Mouse (Mus musculus): ENCODE data around the gene Faim2. TPM values are rescaled to one million over a fixed set of nuclear protein-coding genes. Genes with fewer than 3 reads are reported as not detected.

Gene Faim2
- polyA plus RNA-seq, 1 experiment = 161 TPM

DNA sequence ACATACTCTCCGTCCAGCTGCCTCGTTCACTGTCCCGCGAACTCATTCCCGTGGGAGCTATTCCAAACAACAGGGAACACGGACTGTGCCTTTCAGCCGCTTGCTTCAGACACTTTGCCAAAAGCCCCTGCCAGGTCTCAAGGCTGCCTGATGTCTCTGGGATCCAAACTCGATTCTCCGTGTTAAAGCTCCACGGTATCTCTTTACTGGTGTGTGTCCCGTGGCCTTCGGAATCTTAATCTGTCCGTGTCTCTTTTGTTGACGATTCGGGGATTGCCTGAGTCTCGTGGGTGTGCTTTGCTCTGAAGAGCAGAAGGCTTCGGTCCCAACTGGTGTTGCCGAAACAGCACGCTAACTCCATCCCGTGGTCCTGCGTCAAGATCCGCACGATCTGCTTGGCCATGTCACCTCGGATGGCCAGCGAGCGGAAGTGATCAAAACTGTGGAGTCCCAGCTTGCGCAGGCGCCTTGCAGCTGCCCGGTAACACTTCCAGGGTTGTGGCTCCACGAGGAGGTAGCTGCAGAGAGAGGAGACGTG lies 57.7 kb downstream of the Faim2 start:
- DNase-seq (ENCODE audit: extremely low spot score in 1 of 2, low spot score in 1 of 2) = no peak

DNA sequence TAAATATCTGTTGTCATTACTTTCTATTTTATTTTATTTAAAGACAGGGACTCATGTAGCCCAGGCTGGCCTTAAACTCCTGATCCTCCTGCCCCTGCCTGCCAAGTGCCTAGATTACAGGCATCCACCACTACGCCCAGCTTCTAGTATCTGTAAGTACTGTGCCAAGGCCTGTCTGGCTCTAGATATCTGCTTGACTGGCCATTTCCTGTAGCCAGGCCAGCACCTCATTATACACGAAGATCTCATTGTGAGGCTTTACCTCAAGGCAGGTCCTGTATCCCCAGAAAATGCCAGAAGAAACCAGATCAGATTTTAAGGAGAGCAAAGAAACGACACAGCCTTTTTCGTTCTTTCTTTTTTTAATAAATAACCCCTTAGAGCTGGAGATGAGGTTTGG lies 58.2 kb downstream of the Faim2 start:
- DNase-seq (ENCODE audit: extremely low spot score in 1 of 2, low spot score in 1 of 2) = no peak

DNA sequence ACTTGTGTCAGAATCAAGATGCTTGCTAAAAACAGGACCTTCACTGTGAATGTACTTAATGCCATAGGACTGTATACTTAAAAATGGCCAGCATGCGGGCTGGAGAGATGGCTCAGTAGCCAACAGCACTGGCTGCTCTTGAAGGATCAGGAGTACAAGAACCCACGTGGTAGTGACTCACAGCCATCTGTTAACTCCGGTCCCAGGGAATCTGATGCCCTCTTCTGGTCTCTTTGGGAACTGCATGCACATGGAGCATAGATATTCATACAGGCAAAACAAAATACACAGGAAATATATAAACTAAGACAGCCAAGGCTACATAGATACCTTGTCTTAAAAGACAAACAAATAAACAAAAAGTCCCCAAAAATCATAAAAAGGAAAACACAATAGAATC lies 58.9 kb downstream of the Faim2 start:
- peak; percentile 63 to 87 for DNase-seq (ENCODE audit: extremely low spot score in 1 of 2, low spot score in 1 of 2)

DNA sequence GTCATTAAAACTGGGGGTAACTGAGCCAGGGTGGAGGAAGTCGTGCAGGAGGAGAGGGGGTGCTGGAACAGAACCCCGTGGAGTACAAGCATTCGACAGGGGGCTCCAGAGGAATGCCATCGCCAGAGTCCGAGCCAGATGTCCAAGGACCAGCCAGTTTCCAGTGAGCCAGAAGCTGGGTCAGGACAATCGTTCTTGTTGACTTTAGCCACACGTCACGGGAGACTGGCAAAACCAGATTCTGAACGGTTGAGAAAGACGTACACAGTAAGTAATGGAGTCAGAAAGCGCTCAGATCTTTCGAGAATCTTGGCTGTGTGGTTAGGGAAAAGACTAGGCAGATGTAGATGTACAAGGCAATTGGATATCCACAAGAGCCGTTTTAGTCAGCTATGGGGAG lies 64.8 kb downstream of the Faim2 start:
- no peak for DNase-seq (ENCODE audit: extremely low spot score in 1 of 2, low spot score in 1 of 2)

DNA sequence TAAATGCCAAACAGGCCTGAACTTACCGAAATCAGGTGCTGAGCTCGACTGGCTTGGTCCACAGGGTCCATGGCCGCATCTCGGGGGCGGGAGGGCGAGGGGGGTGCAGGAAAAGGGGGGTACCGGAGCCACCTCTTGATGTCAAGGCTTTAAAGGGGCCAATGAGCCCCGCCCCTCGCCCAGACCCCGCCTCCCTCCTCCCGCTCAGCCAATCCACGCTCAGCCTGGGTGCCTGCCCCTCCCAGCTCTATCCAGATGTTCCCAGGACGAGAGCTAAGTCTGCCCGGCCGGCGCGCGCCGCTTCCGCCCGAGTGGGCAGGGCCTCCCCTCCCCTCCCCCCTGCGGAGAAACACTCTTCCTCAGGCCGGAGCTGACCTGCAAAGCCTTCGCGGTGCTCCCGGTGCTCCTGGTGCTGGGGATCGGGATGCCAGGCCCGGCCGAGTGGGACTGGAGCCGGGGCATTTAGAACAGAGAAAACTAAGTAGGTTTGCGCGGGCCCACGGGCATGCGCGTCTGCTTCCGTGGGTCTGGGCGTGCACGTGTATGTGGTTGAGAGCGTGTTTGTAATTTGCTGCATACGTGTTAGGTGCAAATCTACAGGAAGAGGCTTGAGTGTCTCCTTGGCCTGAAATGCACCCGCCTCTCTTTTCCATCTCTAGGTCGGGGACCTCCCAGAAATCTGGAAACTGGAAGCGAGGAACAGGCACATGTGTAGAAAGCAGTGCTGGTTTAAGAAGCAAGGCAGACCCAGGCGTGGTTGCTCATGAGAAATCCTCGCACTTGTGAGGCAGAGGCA lies 70.2 kb downstream of the Faim2 start, which contains the start of gene Nckap5l:
TSS of gene Nckap5l (minus strand) at position 143 of the 796 bp plus-strand sequence.
- peak; percentile 75 to 92 for DNase-seq (ENCODE audit: extremely low spot score in 1 of 2, low spot score in 1 of 2)

DNA sequence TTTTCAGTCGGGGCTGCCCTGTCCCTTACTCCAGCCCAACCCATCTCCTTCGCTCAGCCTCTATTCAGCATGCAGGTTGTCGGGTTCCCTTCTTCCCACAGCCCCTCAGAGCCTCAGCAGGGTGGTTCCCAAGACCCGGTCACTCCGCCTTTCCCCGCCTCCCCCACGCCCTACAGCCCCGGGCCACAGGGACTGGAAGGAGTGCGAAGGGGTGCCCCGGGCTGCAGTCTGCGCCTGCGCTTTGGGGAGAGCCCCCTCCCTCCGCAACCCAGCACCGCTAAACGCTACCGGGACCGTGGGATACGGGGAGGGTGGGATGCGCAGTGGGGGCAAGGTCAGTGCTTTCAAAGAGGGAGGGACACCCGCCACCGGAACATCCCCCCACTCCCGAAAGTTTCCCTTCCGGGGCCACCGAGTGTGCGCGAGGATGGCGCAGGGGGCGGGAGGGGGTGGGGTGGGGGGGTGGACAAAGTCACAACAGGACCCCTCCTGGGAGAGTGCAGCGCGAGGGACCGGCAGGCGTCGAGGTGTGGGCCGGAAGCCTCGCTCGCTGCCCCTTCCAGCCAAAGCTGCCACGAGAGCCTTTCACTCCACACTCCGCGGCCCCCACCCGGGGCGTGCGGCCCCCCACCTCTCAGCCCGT lies 70.9 kb downstream of the Faim2 start:
- DNase-seq (ENCODE audit: extremely low spot score in 1 of 2, low spot score in 1 of 2) = peak in 1 of 2 experiments; percentile 46

DNA sequence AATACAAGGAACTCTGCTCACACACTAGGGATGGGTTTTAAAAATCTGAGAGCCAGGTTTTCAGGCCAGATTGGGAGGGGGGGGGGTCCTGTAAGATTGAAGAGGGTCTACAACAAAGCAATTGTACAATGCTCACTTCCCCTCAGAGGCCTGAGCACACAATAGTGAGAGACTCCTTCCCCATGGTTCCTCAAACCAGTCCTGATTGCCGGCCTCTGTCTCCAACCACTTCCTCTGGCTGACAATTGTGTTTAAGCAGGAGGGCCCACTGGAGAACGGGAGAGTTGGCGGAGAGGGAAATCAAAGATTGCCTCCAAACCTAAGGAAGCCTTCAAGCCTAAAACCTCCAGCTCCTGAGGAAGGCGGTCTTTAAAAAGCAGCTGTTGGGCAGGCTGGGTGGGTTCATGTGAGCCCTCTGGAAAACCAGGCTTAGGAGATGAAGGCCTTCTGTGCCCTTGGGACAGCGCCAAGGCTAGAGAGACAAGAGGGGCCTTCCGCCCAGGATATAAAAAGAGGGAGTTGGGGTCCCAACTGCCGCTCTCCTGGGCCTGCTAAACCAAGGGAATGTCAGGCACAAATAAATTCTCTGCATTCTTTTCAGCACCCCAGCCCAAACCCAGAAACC lies 71.5 kb downstream of the Faim2 start:
- no peak for DNase-seq (ENCODE audit: extremely low spot score in 1 of 2, low spot score in 1 of 2)

DNA sequence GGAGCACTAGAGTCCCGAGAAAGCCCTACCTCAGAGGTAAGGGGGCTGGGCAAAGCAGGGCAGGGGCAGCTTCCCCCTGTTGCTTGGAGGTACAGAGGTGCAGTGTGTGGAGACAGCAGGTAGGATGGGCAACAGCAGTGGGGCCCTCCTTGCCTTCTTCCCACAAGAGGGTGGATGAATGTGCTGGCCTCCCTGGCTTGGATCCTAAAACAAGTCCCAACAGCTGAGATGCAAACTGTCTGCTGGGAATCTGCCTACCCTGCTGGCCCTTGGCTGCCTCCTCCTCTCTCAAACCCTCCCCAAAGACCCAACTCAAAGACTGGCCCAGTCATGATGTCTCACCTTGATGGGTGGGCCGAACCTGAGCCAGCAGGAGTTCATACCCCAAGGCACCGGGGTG lies 72.5 kb downstream of the Faim2 start:
- DNase-seq (ENCODE audit: extremely low spot score in 1 of 2, low spot score in 1 of 2) = no peak

DNA sequence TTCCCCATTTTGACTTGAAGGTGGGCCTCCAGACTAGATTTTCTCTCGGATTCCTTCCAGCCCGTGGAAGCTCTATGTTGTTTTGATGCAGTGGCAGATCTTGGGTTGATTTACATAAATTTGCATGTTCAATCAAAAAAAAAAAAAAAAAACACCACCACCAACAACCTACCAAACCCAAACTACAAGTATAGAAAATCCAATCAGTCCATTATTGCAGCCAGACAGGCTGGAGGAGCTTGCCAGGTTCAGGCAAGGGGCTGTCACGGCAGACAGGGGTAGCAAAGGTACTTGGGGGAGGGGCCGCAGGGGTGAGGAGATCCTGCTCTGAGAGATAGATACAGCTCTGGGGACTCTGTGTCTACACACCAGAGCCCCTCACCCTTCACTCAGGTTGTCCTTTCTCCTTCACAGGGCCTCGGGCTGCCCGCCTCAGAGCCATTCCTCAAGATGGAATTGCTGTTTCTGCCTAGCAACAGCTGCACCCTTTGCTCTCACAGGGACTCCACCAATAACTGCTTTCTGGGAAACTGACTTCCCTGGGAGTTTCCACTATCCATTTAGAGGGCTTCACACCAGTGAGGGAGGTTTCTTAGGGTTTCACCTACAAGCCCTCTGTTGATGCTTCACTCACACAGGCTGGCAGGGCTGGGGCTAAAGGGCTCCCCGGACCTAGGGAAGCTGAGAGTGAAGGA lies 73.2 kb downstream of the Faim2 start:
- no peak for DNase-seq (ENCODE audit: extremely low spot score in 1 of 2, low spot score in 1 of 2)

DNA sequence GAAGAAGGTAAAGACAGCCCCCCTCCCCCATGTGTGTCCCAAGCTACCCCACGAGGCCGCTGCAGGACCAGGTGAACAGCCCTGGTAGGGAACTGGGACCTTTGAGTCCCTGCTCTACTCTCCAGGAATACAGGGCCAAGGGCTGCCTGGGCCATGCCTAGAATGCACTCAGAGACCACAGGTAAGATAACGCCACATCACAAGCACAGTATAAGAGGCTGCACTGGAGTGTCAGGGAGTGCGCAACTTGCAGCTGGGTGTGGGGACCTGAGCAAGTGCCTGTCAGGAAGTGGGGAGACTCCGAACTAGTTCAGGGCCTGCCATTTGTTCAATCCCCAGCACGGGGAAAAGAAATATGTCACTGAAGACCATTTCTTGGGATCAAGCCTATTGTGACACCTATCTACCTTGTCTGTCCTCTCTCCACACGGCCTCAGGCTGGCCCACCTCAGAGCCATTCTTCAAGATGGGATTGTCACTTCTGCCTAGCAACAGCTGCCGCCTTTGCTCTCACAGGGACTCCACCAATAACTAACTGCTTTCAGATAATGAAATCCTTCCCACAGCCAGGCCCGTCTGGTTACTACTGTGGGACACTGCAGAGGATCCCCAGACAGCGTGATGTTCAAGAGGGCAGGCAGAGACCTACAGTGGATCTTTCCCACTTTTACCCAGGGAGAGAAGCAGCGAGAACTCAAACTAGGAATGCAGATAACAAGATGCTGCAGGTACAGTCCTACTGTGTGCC lies 74.6 kb downstream of the Faim2 start:
- no peak for DNase-seq (ENCODE audit: extremely low spot score in 1 of 2, low spot score in 1 of 2)

DNA sequence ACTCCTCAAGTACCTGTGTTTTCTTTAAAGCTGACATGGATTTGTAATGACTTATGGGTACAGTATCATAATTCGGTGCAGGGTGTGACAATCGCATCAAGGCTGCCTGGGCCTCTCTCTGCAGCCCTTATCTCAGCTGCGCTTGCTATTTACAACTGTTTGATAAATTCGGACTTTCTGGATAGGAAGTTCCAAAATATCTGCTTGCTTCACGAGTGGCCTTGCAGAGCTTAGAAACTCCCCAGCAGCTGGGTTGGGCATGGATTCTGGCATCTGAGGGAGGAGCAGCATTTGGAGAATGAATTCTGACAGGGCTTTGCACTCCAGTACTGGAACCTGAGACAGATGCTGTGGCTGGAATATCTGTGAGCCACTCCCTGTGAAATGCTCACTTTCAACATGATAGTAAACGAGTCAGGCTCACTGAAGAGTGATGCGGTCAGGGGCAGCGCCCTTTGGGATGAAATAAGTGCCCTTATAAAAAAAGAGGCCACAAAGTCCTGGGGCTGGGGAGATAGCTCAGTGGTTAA lies 78.1 kb downstream of the Faim2 start:
- no peak for DNase-seq (ENCODE audit: extremely low spot score in 1 of 2, low spot score in 1 of 2)

DNA sequence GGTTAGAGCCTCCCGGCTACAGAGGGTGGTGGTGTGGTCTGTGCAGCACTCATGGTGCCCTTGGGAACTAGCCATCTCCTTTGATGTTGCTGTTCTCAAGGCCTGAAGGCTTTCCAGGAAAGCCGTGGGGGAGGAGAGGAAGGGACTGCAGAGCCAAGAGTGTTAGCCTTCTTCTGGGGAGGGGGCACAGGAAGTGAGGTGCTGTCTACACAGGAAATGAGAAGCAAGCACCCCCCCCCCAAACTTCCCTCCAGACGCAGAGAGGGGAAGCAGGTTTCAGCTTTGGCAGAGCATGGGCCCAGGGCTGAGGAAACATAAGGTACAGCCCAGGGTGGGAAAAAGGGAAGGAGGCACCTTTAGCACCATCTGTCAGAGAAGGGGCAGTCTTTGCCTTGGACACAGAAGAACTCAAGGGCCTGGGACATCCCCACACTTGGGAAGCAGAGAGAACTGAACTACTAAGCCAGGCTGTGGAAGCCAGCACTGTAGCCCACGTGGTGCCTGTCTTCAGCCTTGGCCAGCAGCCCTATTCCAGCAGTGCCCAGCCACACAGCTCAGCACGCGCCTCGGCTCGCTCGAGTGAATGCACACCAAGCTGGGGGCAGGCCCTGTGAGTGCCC lies 78.7 kb downstream of the Faim2 start:
- DNase-seq (ENCODE audit: extremely low spot score in 1 of 2, low spot score in 1 of 2) = peak; percentile 36 to 64

Other genes with a start within 250 kb of the Faim2 start
- 163 and 182 TPM in 2 replicates for gene Prpf40b, start 233.1 kb downstream of the Faim2 start, polyA plus RNA-seq (2012; rRNA removed)
- 1.5 and 1.7 TPM in 2 replicates for gene Fam186b, start 232.3 kb downstream of the Faim2 start, polyA plus RNA-seq (2012; rRNA removed)
- gene Fmnl3, start 157.7 kb downstream of the Faim2 start, polyA plus RNA-seq (2012; rRNA removed) = 18.5 and 19.9 TPM in 2 replicates
- gene Tmbim6, start 135.3 kb downstream of the Faim2 start, polyA plus RNA-seq (2012; rRNA removed) = 365 and 368 TPM in 2 replicates
- 14.4 and 14.6 TPM in 2 replicates for gene Nckap5l, start 70.4 kb downstream of the Faim2 start, polyA plus RNA-seq (2012; rRNA removed)
- 5.7 and 6.8 TPM in 2 replicates for gene Bcdin3d, start 53.4 kb downstream of the Faim2 start, polyA plus RNA-seq (2012; rRNA removed)
- 0.08 and 0.20 TPM in 2 replicates for gene Aqp2, start 50.9 kb upstream of the Faim2 start, polyA plus RNA-seq (2012; rRNA removed)
- gene Aqp5, start 62.6 kb upstream of the Faim2 start, polyA plus RNA-seq (2012; rRNA removed) = 1.2 and 1.5 TPM in 2 replicates
- 0.56 and 0.84 TPM in 2 replicates for gene Aqp6, start 73.2 kb upstream of the Faim2 start, polyA plus RNA-seq (2012; rRNA removed)
- gene Racgap1, start 123.5 kb upstream of the Faim2 start, polyA plus RNA-seq (2012; rRNA removed) = 11.8 and 13.8 TPM in 2 replicates
- gene Asic1, start 142.2 kb upstream of the Faim2 start, polyA plus RNA-seq (2012; rRNA removed) = 78.1 and 80.7 TPM in 2 replicates
- gene Smarcd1, start 174.0 kb upstream of the Faim2 start, polyA plus RNA-seq (2012; rRNA removed) = 189 and 197 TPM in 2 replicates
- 1.00 TPM in 1 of 2 replicates, not detected in the other for gene Gm17349, start 177.3 kb upstream of the Faim2 start, polyA plus RNA-seq (2012; rRNA removed)
- 52.2 and 56.5 TPM in 2 replicates for gene Gpd1, start 189.3 kb upstream of the Faim2 start, polyA plus RNA-seq (2012; rRNA removed)
- gene Cox14, start 197.5 kb upstream of the Faim2 start, polyA plus RNA-seq (2012; rRNA removed) = 218 and 238 TPM in 2 replicates
- gene Cers5, start 244.7 kb upstream of the Faim2 start, polyA plus RNA-seq (2012; rRNA removed) = 45.7 and 48.0 TPM in 2 replicates

Measured in frontal cortex, adult 2 months (tissue).